Mouse (Mus musculus) cerebellum, adult 8-10 months (tissue): ENCODE data around the gene Arpc2.

ENCODE experiments used
- DNase-seq: peaks from one replicate; pipeline ENCODE4 v3.0.0; 2022

Gene Arpc2

DNA sequence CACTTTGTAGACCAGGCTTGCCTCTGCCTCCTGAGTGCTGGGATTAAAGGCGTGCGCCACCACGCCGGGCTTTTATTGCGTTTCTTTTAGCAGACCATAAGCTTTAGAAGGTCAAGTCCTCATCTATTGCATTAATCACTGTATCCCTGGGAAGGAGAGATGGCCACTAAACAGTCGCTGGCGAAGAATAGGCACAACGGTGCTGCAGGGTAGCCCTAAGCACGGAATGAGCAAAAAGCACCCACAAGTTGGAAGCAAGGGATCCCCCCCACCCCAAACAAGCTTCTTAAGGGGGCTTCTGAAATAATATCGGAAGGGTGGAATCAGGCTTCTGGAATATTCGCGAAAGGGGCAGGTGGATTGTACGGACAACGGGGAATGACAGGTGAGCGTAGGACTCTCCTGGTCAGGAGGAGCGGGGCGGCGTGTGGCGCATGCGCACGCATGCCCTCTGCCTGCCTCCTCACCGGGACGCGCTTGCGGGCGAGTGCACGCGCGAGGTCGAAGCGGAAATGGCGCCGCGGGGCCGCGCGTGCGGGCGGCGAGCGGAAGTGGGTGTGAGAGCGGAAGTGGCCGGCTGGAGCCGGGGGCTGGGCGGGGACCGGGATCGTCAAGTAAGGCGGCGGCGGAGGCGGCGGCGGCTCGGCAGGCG, at the start of gene Arpc2:
TSS of gene Arpc2 (plus strand) at position 147 of the 652 bp plus-strand sequence.
- DNase-seq, result peak; percentile 96

DNA sequence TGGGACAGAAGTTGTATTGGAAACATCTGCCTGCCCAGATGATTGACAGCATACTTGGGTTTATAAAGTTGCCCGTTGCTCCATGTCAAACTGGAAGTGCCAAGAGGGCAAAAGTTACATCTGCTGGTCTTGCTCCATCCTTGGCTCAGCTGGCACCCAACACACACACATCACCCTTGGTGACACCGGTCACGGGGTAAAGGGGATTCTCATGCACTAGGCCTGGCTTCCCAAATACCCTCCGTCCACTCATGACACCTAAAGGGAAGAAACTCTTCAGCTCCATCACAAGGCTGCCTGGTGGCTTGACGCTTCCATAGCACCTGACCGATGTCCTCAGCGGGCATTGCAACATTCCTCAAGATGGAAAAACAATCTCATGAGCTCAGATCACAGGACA, 45.4 kb upstream of the Arpc2 start:
- no peak for DNase-seq

DNA sequence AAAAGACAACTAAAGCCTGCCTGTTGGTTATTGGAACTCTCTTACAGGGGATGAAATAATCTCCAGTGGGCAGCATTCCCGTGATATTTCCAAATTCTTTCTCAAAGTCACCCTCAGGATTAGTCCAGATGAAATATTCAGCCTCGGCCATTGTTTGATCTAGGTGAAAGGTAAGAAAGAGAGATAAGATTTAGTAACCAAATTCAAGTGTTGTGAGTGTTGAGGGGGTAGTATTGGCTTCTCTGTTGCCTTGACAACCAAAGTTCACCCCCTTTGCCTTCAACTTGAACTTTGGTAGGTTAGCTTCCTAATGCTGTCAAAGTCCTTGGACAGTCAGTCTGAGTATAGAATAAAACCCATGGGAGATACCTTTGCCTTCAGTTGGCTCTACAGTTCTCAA, 43.2 kb upstream of the Arpc2 start:
- DNase-seq, result no peak

DNA sequence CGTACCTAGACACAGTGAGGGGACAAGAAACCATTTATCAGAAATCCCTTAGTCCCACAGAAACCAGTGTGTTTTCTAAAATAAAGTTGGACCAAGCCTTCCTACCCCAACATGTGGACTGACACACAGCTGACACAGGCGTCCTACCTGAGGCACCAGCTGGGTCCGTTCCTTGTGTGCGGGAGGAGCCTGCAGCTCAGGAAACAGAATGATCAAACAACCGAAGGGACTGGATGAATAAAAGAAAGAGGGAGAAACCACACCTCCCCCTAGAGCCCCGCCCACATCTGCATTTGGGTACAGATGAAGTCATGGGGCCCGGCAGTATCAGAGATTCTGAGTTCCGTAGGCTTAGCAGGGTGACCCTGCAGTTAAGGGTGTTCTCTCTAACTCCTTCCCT, 41.4 kb upstream of the Arpc2 start, which contains the start of gene Cxcr1:
TSS of gene Cxcr1 (minus strand) at position 187 of the 400 bp plus-strand sequence.
- no peak for DNase-seq

DNA sequence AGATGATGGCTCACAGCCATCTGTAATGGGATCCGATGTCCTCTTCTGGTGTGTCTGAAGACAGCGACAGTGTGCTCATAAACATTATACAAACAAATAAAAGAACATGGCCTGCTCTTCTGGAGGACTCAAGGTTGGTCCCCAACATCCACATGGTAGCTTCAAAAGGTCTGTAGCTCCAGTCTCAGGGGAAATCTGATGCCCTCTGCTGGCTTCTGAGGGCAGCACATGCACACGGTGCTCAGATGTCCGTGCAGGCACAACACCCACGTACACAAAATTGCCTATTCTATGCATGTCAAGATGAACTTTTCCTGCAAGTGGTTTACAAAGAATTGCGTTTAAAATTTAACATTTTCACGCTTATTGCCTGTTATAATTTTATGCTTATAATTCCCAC, 39.9 kb upstream of the Arpc2 start:
- no peak for DNase-seq

DNA sequence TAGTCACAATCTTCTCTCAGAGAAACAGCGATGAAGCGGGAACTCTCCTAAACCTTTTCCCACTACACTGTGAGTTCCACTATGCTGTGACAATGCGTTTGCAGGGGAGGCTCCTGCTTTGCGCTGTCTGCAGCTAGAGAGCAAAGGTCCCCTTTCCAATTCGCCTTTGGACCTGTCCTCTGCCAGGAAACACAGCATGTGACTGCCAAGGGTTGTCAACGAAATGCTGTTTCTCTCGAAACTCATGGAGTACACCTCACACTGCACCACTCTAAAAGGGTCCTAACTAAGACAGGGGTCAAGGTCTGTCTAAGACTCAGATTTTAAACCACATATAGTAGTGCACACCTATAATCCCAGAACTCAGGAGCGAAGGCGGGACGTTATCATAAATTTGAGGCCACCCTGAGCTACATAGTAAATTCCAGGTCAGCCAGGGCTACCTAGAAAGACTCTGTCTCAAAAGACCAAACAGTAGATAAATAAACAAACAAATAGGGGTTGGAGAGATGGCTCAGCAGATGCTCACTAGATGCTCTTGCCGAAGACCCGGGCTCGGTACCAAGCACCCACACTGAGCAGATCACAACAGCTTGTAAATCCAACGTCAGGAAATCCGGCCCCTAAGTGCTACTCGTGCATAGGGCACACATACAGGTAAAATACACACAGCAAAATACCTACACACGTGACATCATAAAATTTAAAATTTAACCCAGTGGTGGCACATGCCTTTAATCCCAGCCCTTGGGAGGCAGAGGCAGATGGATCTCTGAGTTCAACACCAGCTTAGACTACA, 39.1 kb upstream of the Arpc2 start:
- DNase-seq, result no peak

DNA sequence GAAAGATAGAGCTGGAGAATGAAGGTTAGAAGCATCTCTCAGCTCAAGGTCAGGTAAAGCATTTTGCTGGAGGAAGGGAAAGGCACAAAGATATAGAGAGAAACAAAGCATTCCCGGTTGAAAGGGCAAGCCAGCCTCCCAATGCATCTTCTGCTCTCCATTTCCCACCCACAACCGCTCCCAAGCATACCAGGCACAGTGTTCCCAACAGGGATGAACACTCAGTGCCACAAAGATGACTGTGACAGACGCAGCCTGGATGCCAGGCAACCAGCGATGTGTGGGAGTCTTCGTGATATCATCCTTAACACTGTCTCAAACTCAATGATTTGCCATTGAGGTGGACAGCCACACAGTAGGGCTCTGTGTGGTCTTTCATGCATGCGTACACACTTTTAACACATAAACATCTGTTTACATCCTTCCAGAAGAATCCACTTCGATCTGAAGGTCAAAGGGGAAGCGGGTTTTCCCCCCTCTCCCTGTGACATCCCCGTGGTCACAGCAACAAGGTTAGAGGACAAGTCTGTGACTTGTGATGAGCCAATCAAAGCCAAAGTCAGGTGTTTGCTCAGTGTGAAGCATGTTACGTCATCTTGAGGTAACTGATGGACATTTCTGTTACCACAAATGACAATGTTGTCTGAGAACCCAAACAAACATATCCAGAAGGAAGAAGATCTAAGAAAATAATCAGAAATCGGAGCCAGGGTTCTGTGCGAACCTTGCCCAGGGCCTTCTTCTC, 38.0 kb upstream of the Arpc2 start:
- no peak for DNase-seq

DNA sequence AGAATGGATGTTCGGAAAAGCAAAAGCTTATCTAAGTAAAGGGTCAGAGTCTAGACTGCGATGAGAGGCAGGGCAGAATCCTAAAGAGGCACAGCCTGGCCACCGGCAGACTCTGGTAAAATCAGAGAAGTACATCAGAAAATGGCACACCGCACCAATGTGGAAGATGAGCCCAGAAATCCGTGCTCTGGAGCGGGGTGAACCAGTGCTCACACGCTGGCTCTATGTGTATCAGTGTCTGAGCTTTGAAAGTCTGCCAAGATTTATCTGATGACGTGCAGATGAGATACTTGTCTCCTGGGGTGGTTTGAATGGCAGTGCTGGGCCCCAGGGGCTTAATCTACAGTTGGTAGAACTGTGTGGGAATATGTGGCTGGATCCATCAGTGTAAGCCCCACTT, 36.8 kb upstream of the Arpc2 start:
- no peak for DNase-seq

DNA sequence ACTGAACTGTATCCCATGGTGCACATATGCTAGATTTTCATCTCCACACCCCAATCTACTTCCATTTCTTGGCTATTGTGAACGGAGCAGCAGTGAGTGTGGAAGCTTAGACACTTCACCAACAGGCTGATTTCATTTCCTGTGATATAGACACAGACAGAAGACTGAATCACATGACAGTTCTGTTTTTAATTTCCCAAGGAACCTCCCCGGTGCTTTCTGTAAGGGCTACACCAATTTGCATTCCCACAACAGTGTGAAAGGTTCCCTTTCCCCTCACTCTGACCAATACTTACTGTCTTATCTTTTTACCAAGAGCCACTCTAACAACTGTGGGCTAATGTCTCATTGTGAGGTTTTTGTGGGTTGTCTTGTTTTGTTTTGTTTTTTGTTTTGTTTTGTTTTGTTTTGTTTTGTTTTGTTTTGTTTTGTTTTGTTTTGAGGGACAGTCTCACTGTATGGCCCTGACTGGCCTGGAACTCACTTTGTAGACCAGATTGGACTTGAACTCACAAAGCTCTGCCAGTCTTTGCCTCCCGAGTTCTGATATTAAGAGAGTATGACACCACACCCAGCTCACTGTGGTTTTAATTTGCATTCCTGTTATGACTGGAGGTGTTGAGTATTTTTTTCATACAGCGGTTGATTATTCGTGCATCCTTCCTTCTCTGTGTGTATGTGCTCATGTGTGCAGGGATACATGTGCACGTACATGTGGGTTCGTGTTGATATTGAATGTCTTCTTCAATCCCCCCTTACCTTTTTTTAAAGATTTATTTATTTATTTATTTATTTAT, 34.6 kb upstream of the Arpc2 start:
- no peak for DNase-seq

DNA sequence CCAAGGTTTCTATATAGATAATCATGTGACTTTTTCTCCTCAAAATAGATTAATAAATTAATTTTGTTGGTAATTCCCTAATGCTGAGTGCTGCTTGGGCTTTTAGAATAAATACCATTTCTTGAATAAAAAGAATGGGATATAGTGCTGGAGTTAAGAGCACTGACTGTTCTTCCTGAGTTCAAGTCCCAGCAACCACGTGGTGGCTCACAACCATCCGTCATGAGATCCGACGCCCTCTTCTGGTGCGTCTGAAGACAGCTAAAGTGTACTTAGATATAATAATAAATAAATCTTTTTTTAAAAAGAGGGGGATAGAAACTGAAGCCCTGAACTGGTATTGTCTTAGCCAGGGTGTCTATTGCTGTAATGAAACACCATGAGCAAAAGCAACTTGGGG, 32.4 kb upstream of the Arpc2 start:
- no peak for DNase-seq

DNA sequence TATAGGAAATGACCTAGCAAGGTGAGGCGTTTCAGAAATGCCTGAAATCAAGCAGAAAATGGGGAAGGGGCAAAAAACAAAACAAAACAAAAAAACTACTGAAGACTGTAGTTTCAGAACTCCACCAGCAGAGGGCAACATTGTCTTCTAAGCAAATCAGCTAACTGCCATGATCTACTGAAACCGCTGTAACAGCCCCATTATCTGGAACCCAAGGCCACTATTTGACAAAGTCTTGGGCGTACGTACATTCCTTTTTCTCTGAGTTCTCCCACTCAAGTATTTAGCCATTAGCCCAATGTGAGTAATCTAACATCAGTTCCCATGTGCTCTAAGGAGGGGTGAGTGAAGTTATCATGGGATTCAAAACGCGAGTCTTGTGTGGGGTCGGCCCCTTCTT, 30.0 kb upstream of the Arpc2 start:
- DNase-seq, result peak; percentile 33

DNA sequence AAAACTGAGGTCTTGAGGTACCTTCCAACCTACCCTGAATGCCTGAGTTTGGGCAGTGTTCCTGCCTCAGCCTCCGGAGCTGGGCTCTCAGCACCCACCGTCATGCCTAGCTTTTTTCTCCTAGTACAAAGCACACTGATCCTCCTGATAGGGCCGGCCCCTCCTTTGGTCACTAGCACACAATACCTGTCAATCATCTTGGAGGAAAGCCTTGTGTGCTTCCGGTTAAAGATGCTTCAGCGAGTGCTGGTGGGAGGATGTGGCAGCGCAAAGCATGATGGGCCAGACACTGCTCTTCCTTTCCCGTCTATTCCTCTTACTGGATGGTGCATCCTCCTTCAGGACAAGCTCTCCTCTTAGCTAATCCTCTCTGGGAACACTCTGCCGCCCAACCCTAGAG, 29.2 kb upstream of the Arpc2 start:
- DNase-seq, result no peak

DNA sequence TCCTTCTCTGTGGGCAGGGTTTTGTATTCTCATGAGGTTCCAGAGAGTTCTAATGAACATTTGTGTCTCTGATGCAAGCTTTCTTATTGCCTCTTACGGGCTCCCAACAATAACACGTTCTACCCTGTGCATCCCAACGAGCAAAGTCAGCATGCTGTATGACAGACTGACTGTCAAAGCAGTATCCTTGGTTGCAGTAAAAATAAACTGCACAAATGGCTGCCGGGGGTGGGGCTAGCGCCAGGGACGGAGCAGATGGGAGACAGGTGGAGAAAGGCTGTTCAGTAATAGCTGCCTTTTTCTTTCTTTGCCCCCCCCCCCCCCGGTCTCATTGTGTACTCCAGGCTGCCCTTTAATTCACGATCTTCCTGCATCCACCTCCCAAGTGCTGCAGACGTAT, 28.0 kb upstream of the Arpc2 start:
- peak; percentile 6 for DNase-seq

DNA sequence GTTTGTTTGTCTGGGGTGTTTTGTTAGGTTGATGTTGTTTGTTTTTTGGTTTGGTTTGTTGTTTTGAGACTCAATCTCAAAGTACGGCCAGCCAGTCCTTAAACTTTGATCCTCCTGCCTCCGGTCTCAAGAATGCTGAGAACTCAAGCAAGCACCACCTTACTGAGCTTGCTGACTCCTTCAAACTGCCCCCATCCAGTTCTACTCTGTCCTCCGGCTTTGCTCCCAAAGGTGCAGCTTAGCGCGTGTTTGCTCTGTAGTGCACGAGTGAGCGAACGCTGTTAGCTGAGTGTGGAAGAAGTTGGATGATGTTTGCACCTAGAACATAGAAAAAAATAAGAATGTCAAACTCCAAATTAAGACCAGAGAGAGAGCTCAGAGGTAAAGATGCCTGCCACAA, 26.9 kb upstream of the Arpc2 start:
- no peak for DNase-seq

DNA sequence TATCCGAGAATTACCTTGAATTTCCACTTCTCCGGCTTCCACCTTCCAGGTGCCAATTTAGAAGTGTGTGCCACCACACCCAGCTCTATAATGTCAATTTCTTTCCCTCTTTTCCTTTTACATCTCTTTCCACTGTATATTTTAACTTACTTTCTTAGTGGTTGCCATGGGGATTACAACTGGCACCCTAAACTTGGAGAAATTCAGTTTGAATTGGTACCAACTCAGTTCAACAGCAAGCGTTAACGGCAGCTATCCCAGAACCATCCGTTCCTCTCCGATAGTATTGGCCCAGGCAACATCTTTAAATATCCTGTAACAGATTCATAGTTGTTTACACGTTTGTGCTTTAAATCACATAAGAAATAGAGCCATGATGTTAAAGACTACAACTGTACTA, 16.0 kb upstream of the Arpc2 start:
- DNase-seq, result no peak

DNA sequence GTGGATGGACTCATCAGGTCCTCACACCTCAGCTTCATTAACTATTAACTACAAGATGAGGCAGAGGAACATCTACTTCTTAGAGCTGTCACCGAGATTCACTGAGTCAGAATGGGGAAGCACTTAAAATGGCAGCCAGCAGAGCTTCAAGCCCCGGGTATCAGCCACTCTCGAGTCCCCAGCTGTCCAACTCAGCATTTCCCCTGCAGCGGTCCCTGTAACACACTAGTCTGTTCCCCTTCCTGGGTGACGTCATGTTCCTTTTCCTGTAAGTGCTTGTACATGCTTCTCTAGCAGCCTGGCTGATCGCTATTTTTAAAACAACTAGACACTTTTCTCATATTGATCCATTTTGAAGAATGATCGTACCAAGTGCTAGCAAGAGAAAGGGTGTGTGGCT, 8.6 kb upstream of the Arpc2 start:
- DNase-seq, result no peak

DNA sequence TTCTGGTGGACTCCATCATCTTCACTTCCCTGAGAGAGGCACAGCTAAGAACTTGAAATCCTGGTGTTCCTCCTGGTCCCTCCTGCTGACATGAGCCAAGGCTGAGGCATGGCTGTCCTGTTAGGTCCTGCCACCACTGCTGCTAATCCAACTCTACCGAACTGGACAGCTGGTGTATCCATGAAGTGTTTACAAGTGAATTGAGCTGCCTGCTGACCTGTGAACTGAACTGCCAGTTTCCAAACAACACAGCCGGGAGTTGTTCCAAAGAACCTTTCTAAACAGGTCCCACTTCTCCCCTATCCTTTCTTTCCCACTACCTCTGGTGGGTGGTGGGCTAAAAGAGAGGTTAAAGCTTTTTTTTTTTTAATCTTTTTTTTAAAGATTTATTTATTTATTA, 5.9 kb upstream of the Arpc2 start:
- no peak for DNase-seq

DNA sequence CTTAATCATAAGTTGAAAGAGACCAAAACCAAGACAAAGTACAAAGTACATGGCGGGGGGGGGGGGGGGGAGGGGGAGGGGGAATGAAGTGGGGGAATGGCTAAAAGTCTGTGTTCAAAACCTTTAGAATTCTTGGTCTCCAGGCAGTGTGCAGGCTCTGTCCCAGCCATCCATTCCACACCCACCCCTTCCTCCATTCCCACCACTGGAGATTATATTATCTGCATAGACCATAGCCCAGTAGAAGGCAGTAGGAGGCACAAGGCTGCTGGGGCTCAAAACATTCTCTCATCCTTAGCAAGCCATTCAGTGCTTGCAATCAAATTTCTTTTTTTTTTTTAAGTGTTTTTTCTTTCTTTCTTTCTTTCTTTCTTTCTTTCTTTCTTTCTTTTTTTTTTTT, 4.9 kb upstream of the Arpc2 start:
- DNase-seq, result no peak

DNA sequence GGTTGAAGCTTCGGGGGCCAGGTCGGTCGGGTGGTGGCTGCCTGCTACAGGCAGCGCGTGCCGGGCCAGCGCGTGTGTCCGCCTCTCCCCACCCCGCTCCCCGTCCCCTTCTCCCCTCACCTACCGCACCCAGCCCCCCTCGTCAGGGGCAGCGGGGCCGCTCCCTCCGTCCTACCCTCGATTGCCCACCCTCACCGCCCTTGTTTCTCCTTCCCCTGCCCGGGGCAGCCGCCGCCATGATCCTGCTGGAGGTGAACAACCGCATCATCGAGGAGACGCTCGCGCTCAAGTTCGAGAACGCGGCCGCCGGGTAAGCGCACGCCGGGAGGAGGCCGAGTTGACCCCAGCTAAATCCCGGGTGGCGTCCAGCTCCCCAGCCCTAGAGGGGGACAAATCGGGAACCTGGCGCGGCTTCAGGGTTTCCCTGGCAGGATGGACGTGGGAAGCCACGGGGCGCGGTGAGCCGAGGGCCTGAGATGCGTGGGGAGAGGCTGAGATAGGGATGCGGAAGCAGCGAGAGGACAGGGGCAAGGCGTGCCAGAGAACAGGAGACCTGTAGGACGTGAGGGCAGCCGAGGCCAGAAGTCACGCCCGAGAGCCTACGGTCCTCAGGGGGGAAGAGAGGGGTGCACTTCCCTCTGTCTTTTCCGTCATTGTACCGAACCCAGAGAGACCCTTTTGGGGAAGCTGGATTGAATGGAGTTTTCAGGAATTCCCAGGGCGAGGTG, 870 bp downstream of the Arpc2 start:
- DNase-seq, result no peak

DNA sequence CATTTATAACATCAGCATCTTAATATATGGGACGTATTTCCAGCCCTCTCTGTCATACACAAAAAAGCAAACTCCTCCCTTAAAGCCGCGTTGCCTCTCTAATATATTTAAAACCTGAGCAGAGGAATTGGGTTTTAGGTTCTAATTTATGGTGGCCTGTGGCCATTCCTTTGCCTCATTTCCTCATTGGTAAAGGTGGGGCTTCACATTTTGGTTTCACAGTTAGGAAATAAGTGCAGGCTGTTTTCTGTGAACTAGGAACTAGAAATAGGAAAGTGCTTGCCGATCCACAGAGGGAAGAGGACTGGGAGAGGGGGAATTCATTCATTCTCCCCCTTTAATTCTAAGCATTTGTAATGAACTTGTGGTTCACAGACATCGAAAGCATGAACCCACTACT, 1.8 kb downstream of the Arpc2 start:
- no peak for DNase-seq

DNA sequence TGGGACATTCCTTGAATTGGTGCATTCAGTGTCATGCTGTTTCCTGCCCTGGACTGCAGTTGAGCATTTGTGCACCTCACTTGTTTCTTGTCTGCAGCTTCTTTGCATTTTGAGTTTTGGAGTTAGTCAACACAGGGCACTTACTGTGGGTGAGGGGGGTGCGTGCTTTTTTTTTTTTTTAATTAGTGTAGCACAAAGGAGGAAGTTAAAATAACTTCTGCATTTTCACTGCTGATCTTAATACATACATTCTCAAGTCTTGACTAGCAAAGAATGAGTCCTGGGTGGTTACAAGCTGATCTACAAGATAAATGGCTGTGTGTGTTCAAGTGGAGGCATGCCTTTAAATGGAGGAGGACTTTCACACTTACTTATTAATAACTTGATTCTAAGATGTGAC, 2.3 kb downstream of the Arpc2 start:
- no peak for DNase-seq

DNA sequence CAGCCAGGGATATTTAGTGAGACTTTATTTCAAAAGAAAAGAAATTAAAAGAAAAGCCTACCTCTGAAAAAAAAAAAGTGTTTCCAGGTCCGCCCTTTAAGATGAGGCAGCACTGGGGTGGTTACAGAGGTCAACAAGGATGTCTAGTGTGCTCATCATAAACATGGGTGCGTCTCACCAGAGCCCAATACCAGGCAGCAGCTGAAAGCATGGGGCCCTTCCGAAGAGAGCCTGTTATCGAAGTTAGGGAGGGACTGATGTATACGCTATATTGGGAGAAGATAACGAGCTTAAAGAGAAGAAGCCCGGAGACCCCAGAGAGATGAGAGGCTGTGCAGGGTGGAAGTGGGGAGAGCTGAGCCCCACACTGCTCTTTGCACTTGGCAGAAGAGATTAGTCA, 3.3 kb downstream of the Arpc2 start:
- DNase-seq, result no peak
